ENCODE assay signal across 8 mouse cellular contexts in the genomic region with DNA sequence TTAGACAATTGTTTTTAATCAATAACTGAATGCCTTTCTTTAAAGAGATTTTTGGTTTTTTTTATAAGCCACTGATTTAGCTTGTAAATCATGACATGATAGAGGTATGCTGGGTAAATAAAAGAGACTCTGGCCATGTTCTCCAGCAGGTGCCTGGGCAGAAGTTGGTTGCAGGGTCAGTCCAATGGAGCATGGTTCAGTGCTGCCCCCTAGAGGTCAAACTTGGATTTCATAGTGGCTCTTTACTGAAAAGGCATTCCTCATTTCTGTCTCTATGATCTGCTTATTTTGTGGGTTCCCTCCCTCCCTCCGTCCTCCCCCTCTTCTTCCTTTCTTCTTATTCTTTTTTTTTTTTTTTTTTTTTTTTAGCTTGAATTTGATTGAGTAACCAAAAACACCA. TPM values are rescaled to one million over a fixed set of nuclear protein-coding genes. Genes with fewer than 3 reads are reported as not detected.
A peak's percentile ranks its signal among the peaks of the same experiment; 100 is the strongest.
DNase-seq lines count a peak whose midpoint lies in the region; ATAC-seq and TF ChIP-seq lines count a peak whose summit lies in the region.

No protein-coding gene starts in this region.

- H3K36me3 ChIP-seq in heart, embryonic 10.5 days: peaks cover 51% of the 10 kb centered on the region
- peaks cover 38% of the 10 kb centered on the region for H3K36me3 ChIP-seq in small intestine, adult 2 months (ENCODE audit: control insufficient read depth, insufficient read depth, low read length)

- TF ChIP-seq POLR2A in small intestine, adult 2 months (IDR thresholded peaks at IDR 0.05; ENCODE audit: low read depth, low read length): no peak

- no peak for ATAC-seq in cerebellum, adult (ENCODE audit: insufficient number of reproducible peaks, low FRiP score, low TSS enrichment)
- peak; percentile 83 for ATAC-seq in common myeloid progenitor, adult 5-6 weeks (replicated peaks; ENCODE audit: low read depth, poor library complexity, severe bottlenecking)

- no peak overlapping the region for H3K27ac ChIP-seq in heart, embryonic 10.5 days
- H3K27ac ChIP-seq in small intestine, adult 2 months (ENCODE audit: insufficient read depth, low read depth, low read length): no peak overlapping the region

- DNase-seq in cerebellum, adult 11 months: peak; percentile 75
- DNase-seq in ZHBTc4 (ENCODE audit: low read depth, low spot score): peak; percentile 80
- peak; percentile 84 for DNase-seq in heart, embryonic 10.5 days (ENCODE audit: low spot score)
- peak; percentile 80 for DNase-seq in layer of hippocampus, adult 9-10 months (ENCODE audit: low spot score)
- peak; percentile 82 for DNase-seq in lung, postnatal 25 days (ENCODE audit: low spot score)

- WGBS in heart, embryonic 10.5 days: 0% methylated on average over 1 of the region's 1 CpGs
- WGBS in small intestine, adult 2 months: 20% methylated on average over 1 of the region's 1 CpGs

- no peaks in the 10 kb centered on the region for H3K4me1 ChIP-seq in heart, embryonic 10.5 days
- H3K4me1 ChIP-seq in small intestine, adult 2 months (ENCODE audit: control insufficient read depth, insufficient read depth, insufficient read length, low read length): no peaks in the 10 kb centered on the region

- H3K9me3 ChIP-seq in heart, embryonic 10.5 days: no peaks in the 10 kb centered on the region

- no peak overlapping the region for H3K4me3 ChIP-seq in heart, embryonic 10.5 days
- no peak overlapping the region for H3K4me3 ChIP-seq in small intestine, adult 2 months (ENCODE audit: low read depth, low read length)

- no peaks in the 10 kb centered on the region for H3K27me3 ChIP-seq in heart, embryonic 10.5 days (ENCODE audit: insufficient read depth, poor library complexity, severe bottlenecking)
- H3K27me3 ChIP-seq in small intestine, adult 2 months (ENCODE audit: control insufficient read depth, insufficient read depth, low read length): no peaks in the 10 kb centered on the region

- peak; percentile 90; the same call in 1 of the 2 replicates for TF ChIP-seq CTCF in small intestine, adult 2 months (IDR thresholded peaks at IDR 0.05; ENCODE audit: extremely low read depth, insufficient read length, insufficient replicate concordance, low read depth, low read length)

RNA-seq across cellular contexts. Expression of gene B130006D01Rik, which starts 27.6 kb away (rescaled TPM):
- 1.5 and 1.6 TPM in 2 replicates for total RNA-seq in common myeloid progenitor, adult 5-6 weeks (2017)
- polyA plus RNA-seq in heart, embryonic 10.5 days (2016; fragmentation: Nextera tagmentation; extraction: Ambion mirVana): 0.97 and 1.9 TPM in 2 replicates
- polyA plus RNA-seq in small intestine, adult 2 months (2012; rRNA removed): 0.05 TPM in 1 of 2 replicates, not detected in the other

RNA-seq across cellular contexts. Expression of gene Zfp652, which starts 38.5 kb away (rescaled TPM):
- total RNA-seq in common myeloid progenitor, adult 5-6 weeks (2017): 19.7 and 22.2 TPM in 2 replicates
- polyA plus RNA-seq in heart, embryonic 10.5 days (2016; fragmentation: Nextera tagmentation; extraction: Ambion mirVana): 11.7 and 14.2 TPM in 2 replicates
- polyA plus RNA-seq in small intestine, adult 2 months (2012; rRNA removed): 12.4 and 25.1 TPM in 2 replicates
